Mouse (Mus musculus) 3T3-L1 (cell line): Measurements from ENCODE around the gene Lrrc29.

Source experiments
- DNase-seq: peaks from one replicate; pipeline ENCODE4 v3.0.0-alpha.2; 2015; ENCODE audit warnings: low read depth, low spot score

Lrrc29 gene

DNA sequence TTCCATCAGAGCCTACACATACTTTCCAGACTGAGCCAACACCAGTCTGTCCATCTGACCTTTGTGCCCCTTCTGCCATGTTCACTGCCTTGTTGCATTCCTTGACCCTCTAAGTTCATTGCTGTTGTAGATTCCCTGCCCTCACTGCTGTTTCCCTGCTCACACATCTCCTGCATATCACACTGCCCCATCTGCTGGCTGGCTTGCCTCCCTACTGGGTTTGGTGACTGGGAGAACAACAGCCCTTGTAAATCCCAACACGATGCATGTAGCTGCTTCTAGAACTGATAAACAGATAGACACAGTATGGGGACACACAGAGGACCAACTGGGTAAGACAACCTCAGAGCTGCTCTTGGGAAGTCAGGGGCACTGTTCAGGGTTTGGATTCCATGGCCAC, 14.4 kb downstream of the Lrrc29 start:
- DNase-seq = no peak

DNA sequence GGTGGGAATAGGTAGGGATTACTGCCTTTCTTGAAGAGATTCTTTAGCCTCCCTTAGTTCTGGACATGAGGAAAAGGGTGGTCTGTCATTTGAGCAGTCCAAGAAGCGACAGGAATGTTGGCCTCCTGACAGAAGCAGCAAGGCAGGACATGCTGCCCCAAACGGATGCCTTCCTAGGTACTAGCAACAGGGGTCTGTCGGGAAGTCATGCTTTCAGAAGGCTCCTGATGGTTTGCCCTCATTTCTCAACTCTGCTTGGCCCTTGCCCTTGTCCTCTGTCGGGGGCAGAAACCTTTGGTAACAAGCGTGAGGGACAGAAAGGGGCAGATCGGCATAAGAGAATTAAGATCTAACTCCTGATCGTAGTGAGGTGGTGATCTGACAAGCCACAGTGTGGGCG, 16.0 kb downstream of the Lrrc29 start:
- no peak for DNase-seq

DNA sequence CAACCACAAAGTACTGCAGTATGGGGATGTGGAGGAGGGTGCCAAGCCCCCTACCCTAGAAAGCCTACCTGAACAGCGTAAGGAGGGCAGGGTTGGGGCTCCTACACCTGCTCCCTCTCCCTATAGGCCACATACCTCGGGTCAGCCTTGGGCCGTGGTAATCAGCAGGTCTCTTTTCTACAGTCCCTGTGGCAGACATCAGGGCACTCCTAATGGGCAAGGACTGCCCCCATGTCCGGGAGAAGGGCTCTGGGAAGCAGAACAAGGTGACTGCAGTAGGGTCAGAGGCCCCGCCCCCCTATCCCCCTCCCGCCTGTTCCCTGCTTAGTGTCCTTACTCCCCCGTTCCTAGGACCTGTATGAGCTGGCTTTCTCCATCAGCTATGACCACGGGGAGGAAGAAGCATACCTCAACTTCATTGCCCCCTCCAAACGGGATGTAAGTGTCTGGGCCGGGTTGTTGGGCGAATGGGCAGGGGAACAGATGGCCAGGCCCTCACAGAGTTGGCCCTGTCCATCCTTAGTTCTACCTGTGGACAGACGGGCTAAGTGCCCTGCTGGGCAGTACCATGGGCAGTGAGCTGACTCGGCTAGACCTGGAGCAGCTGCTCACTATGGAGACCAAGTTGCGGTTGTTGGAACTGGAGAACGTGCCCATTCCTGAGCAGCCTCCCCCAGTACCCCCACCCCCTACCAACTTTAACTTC, 16.8 kb downstream of the Lrrc29 start:
- DNase-seq = no peak

DNA sequence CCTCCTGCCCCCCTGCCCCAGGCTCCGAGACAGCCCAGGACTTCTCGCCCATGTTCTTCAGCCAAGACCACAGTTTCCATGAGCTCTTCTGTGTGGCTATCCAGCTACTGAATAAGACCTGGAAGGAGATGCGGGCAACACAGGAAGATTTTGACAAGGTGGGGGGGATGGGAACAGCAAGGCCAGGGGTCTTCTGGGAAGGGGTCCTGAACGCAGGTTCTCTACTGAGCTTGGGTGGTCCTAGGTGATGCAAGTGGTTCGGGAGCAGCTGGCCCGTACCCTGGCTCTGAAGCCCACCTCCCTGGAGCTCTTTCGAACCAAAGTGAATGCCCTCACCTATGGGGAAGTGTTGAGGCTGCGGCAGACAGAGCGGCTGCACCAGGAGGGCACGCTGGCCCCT, 17.6 kb downstream of the Lrrc29 start:
- no peak for DNase-seq

DNA sequence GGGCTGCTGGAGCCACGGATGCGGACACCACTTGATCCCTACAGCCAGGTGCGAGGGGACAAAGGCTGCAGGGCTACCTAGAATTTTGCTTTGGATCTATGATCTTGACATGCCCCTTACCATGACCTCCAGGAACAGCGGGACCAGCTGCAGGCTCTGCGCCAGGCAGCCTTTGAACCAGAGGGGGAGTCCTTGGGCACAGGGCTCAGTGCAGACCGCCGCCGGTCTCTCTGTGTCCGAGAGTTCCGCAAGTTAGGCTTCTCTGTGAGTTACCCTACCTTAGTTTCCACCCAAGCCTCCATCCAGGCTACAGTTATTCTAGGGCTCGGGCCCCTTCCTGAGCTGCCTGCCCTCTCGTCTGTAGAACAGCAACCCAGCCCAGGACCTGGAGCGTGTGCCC, 18.4 kb downstream of the Lrrc29 start:
- DNase-seq = no peak

DNA sequence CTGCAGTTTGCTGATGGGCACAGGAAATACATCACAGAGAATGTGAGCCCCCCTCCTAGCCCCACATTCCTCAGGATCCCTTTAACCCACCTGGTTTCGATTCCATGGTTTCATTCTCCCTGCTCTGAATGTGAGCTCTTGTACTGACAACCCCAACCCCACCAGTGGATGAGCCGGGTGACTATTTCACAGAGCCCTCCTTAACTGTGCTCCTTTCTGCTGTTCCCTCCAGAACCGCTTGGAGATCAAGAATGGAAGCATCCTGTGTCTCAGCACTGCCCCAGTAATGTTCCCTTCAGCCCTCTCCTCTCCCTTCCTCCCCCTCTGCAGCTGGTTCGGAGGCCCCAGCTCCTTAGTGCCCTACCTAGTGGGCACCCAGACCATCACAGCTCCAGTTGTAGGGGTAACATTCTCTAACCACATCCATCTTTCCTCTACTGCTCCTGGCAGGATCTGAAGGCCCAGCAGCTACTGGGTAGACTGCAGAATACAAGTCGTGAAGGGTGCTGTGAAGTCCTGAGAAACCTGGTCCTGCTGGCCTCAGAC, 19.9 kb downstream of the Lrrc29 start:
- no peak for DNase-seq

DNA sequence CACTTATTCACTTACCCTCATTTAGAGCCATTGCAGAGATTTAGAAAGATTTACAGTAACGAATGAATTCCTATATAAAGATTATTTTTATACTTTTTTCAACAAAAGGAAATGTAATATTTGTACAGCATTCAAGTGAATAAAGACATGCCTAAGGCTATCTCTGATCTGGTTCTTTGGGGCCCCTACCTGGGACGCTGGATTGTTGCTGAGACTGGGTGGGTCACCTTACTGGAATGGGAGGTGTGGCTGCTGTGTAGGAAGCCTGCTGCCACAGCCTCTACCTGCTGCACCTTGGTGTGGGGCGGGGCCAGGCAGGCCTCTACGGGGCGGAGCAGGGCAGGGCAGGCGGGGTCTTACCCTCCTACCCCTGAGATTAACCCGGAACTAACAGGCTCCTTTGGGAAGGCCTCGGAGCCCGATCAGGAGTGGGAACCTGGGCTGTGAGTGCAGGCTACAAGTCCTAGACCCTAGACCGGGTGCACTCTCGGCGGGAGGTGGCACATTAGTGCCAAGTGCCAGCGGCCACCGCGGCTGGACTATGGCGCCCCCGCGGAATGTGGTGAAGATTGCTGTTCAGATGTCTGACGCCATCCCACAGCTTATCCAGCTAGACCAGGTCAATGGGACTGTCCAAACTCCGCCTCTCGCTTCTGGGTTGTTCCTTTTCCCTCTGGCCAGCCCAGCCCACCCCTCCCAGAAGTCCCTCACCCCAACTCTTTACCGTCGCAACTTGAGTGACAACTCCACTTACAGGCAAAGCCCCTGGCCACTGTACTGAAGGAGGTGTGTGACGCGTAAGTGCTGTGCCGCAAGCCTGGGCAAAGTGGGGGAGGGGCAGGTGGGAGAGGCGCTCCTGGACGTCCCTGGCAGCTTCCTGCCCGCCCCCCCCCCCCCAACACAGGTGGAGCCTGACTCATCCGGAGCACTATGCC, 20.6 kb downstream of the Lrrc29 start, which contains the start of gene Elmo3:
Elmo3 (plus strand) TSS at position 391 of the 935 bp plus-strand sequence.
- peak; percentile 15 for DNase-seq

DNA sequence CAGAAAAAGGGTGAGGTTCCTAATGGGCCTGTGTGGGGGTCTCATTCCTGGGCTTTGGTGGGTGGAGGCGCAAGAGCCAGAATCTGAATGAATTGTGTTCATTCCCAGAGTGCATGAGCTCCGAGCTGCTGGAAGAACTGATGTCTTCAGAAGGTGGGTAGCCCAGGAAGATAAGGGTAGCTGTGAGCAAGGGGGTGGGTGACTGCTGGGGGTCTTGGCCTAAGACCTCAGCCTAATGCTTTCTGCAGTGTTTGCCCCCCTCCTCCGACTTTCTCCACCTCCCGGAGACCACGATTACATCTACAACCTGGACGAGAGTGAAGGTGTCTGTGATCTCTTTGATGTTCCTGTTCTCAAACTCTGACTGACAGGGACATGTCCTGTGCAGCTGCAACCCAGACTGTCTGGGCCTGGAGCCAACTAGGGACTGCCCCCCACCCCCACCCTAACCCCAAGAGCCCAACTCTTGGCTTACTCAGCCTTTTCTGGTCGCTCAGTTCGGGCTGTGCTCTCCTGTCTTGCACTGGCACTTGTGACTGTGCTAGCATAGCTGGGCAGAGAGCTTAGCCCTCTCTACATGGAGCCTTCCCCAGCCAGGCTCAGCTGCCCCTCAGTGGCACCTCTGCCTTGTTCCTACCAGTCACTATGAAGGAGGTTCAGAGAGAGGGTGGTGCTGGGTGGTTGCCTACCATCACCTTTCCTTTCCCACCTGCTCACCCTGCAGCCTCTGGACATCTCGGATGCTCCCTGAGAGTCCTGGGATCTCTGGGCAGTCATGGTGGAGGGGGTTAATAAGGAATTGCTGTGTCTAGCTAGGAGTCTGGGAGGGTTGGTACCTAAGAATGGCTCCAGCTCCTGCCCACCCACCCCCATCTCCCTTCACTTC, 21.5 kb downstream of the Lrrc29 start:
- peak; percentile 49 for DNase-seq

DNA sequence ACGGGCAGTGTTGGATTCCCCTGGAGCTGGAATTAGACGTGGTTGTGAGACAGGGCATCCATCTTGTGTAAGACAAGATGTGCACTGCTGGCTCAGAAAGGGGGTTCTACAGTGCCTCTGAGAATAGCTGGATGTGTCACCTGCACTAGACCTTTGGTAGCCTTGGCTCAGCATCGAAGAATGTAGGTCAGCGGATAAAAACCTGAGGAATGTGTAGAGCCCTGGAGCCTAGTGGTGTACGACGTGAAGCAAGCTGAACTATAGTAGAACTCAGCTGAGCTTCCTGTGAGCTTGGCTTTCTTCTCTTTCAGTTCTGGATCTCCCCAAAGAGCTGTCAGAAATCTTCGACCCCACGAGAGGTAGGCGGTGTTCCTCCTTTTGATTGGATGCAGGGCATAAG, 22.2 kb downstream of the Lrrc29 start:
- peak; percentile 70 for DNase-seq

DNA sequence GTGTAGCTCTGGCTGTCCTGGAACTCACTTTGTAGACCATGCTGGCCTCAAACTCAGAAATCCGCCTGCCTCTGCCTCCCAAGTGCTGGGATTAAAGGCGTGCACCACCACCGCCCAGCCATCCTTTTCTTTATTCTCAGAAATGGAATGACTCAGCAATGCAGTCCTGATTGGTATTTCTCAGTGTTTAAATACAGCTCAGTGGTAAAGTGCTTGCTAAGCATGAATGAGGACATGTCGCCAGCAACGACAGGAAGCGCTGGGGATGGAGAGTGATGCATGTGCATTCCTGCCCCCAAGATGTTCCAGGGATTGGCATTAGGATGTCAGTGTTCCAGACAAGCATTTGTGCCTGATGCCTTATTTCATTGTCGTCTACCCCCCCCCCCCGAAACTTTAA, 22.7 kb downstream of the Lrrc29 start:
- DNase-seq = peak; percentile 62

DNA sequence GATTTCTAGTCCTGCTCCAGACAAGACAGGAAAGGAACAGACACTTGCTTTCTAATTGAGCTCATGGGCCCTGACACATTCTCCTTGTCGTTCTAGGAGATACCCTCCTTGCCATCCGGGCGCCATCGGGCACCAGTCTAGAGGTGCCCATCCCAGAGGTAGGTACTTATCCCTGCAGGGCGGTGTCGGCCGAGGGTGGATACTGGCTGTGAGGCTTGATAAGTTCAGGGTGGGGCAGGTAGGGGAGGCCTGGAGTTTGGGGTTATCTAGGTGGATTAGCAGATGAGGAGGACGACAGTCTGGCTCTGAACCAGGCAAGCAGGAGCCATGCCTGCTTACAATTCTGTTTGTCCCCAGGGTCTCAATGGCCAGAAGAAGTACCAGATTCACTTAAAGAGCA, 26.1 kb downstream of the Lrrc29 start:
- DNase-seq = no peak

DNA sequence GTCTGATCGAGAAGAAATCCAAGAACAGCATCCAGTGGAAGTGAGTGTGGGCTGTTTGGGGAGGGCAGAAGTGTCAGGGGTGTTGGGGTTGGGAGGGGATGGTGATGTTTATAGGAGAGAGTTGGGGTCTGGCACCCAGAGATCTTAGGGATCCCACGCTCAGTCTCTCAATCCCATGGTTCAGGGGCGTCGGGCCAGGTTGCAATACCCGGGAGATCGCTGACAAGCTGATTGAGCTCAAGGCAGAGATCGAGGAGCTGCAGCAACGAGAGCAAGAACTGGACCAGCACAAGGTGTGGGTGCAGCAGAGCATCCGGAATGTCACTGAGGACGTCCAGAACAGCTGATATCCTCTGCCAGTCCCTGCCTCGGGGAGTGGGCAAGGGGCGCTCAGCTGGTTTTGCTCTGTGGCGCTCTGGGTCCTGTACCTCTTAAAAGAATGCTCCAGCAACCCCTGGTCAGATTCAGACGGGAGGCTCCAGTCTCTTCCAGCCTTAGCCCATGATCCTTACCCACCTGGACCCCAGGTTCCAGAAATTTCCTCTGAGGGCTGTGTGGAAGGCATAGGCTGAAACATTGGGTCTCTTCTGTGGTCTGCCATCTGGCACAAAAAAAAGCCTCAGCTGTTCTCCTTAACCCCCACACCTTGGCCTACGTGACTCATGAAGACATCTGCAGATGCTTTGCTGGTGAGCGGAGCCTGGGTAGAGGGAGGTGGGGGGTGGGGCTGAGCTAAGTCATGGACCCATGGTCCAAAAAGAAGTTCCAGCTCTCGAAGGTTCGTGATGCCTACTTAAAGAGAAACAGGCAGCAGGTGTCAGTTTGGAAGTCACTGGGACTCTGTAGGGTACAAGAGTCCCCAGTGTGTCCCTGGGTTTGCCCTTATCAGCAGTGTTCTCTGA, 27.5 kb downstream of the Lrrc29 start:
- DNase-seq = peak; percentile 73

DNA sequence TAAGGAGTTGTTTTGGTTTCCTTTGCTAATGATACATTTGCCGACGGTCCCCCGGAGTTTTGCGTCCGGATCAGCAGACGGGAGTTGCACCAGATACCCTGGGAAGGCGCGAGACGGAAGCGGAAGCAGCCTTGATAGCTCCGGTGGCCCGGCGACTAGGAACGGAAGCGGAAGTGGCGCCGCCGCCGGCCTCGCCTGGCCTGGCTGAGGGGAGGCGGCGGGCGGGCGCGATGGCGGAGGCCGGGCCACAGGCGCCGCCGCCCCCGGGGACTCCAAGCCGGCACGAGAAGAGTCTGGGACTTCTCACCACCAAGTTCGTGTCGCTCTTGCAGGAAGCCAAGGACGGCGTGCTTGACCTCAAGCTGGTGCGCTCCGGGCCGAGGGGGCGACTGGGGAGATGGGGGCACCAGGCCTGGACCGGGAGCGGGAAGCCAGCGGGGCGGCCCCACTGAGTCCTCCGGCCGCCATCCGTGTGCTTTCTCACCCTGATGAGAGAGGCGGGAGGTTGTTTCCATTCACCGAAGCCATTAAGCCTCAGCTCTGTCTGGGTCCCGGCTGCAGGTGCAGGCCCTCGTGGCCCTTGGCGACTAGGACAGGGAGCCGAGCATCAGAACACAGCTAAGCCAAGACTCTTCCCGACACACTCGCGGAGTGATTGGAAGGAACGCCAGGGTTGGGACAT, 28.4 kb downstream of the Lrrc29 start, which contains the start of gene E2f4:
E2f4 (plus strand) TSS at position 153 of the 682 bp plus-strand sequence.
- peak; percentile 97 for DNase-seq

DNA sequence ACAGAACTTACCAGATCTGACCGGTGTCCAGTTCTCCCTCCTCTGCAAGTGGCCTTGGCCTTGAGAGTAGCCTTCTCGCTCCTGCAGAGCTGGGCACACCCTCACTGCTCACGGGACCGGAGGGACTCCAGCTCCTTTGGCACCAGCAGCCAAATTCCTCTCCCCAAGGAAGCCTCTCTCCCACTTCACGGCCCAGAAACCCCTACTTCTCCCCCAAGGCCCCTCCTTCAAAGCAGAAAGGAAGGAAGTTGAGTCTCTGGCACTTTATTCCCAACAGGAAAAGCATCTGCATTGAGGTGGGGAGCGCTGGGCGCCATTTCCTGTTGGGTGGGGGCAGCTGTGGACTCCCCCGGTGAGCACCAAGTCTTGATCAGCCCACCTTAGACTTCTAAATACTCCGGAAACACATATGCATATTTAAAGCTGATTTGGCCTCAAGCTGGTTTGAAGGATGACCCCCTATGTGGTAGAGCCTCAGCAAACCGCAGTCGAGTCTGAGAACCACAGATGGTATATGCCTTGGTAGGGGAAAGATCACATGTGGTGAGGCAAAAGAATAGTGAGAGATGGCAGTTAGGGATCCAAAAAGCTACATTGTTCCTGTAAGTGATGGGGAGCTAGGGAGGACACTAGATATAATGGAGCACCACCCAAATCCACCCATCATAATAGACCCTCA, 30.0 kb downstream of the Lrrc29 start, which contains the start of gene Exoc3l:
Exoc3l (minus strand) TSS at position 207 of the 679 bp plus-strand sequence.
- no peak for DNase-seq

DNA sequence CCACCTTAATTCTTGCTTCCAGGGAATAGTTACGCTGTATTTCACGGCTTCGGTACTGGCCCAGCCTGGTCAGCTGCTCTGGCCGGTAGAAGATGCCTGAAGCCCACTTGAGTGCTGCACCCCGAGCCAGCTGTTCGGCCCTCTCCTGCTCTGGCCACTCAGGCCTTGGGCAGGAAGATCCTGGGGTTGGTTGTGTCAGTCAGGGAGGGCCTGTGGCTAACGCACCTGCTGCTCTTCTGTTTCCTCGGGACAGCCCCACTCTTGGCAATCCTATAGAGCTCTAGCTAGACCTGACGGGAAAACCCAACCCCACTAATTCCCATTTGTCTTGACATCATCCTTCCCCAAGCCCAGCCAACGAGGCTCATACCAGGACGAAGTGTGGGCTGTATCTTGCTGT, 30.8 kb downstream of the Lrrc29 start:
- DNase-seq = no peak

DNA sequence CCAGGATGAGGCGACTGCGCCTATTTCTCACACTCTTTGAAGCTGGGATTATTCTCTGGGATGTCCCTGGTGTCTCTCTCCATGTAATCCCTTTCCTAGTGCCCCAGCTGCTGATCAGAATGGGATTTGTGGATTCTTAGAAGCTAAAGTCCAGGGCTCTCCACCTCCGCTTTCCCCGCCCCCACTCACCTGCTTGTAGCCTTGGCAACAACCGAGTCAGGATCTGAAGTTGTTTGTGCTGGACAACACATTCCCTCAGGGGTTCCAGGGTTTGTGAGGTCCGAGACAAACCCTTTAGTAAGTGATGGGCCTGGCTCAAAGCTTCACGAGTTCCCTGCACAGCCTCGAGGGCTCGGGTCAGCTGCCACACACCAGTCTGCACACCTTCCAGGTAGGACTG, 31.3 kb downstream of the Lrrc29 start:
- no peak for DNase-seq

DNA sequence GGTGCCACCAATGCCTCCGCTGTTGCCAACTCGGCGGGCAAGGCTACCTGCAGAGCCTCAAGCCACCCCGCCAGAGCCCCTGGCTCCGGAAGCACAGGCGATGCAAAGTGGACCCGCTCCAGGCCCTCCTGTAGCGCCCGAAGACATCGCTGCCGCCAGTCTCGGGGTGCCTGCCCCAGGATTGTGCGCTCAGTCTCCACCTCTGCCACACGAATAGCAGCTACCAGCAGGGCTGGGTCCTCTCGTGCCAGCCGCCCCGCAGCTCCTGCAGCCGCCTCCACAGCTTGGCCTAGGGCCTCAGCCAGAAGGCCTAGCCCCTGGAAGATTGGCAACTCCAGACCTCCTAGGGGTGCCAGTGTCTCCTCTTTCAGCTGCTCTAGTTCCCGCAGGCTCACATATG, 32.7 kb downstream of the Lrrc29 start:
- no peak for DNase-seq

DNA sequence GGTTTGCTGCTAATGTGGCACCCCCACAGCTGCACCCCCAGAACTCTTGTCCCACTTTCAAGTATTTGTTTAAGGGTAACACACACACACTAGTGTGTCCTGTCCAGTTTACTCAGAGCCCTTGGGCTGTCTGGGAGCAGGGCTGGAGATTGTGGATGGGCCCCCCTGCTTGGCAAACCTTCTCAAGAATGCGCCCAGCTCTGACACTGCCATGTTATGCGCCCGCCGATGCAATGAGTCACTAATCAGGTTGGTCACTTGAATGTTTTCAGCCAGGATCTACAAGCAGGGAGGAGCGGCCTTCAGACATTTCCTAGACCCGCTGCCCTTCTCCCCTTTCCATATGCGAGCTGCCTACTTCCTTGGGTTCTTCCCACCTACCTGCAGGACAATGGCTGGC, 33.6 kb downstream of the Lrrc29 start:
- DNase-seq = peak; percentile 84

DNA sequence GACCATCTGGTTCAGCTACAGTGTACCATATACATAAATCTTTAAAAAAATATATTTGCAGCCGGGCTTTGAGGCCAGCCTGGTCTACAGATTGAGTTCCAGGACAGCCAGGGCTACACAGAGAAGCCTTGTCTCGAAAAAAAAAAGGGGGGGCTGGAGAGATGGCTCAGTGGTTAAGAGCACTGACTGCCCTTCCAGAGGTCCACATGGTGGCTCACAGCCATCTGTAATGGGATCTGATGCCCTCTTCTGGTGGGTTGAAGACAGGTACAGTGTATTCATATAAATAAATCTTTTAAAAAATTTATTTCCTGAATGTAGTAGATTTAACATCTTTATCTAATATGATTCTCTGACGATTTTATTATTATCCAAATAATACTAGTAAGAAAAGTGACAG, 34.3 kb downstream of the Lrrc29 start:
- DNase-seq = peak; percentile 54
